Mouse (Mus musculus): ENCODE results near the gene Golm1. TPM values are rescaled to one million over a fixed set of nuclear protein-coding genes. Genes with fewer than 3 reads are reported as not detected.

Gene Golm1
- polyA plus RNA-seq, 1 experiment, result 5.6 TPM

GRCm38 (mm10) chr13:59668501-59669093 is 7.0 kb downstream of the Golm1 start:
- Histone ChIP-seq H3K79me3 (ENCODE audit: low read depth) (no peaks in the 10 kb centered on the region), H3K27me3 (ENCODE audit: control insufficient read depth, insufficient read depth, insufficient read length) (no peaks in the 10 kb centered on the region), H3K79me2 (ENCODE audit: control insufficient read depth, insufficient read depth) (no peaks in the 10 kb centered on the region), H3K36me3 (ENCODE audit: control insufficient read depth, insufficient read depth) (no peaks in the 10 kb centered on the region), H3K4me3 (ENCODE audit: insufficient read depth, poor library complexity, severe bottlenecking) (no peak overlapping the region), H3ac (ENCODE audit: control insufficient read depth, insufficient read length, low read depth) (no peak overlapping the region)
- TF ChIP-seq MYOG (IDR thresholded peaks at IDR 0.05; ENCODE audit: control insufficient read depth, extremely low read depth, insufficient read length) (no peak), CEBPB (IDR thresholded peaks at IDR 0.05; ENCODE audit: low read depth) (no peak), USF1 (IDR thresholded peaks at IDR 0.05; ENCODE audit: low read depth) (no peak), MAX (IDR thresholded peaks at IDR 0.05) (no peak), MYOD1 (IDR thresholded peaks at IDR 0.05; ENCODE audit: control insufficient read depth, insufficient read length, low read depth) (no peak), FOSL1 (IDR thresholded peaks at IDR 0.05; ENCODE audit: insufficient read depth, low read length, poor library complexity, severe bottlenecking) (no peak), CTCF (IDR thresholded peaks at IDR 0.05; ENCODE audit: control insufficient read depth, insufficient read depth, insufficient read length) (no peak)

DNA sequence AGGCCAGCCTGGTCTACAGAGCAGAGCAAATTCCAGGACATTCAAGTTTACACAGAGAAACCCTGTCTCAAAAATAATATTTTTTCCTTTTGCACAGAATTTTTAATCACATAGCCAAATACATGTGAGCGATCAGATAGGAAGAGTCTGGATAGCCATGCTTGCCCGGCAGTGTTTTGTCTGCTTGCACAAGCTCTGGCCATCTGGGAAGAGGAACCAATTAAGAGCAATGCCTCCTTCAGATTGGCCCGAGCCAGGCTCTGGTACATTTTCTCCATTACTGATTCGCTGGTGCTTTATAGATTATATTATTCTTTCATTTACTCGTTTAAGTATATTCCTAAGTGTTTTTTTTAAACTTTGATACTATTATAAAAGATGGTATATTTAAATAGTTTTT is 7.8 kb downstream of the Golm1 start:
- no peaks in the 10 kb centered on the region for H3K27me3 ChIP-seq (ENCODE audit: control insufficient read depth, insufficient read depth, insufficient read length)
- H3K4me3 ChIP-seq (ENCODE audit: insufficient read depth, poor library complexity, severe bottlenecking), result no peak overlapping the region
- no peaks in the 10 kb centered on the region for H3K79me2 ChIP-seq (ENCODE audit: control insufficient read depth, insufficient read depth)
- TF ChIP-seq MYOG (IDR thresholded peaks at IDR 0.05; ENCODE audit: control insufficient read depth, extremely low read depth, insufficient read length) (no peak), CEBPB (IDR thresholded peaks at IDR 0.05; ENCODE audit: low read depth) (no peak), CTCF (IDR thresholded peaks at IDR 0.05; ENCODE audit: control insufficient read depth, insufficient read depth, insufficient read length) (no peak), MYOD1 (IDR thresholded peaks at IDR 0.05; ENCODE audit: control insufficient read depth, insufficient read length, low read depth) (no peak), MAX (IDR thresholded peaks at IDR 0.05) (no peak), FOSL1 (IDR thresholded peaks at IDR 0.05; ENCODE audit: insufficient read depth, low read length, poor library complexity, severe bottlenecking) (no peak), USF1 (IDR thresholded peaks at IDR 0.05; ENCODE audit: low read depth) (no peak)
- H3ac ChIP-seq (ENCODE audit: control insufficient read depth, insufficient read length, low read depth), result no peak overlapping the region
- no peaks in the 10 kb centered on the region for H3K79me3 ChIP-seq (ENCODE audit: low read depth)
- no peaks in the 10 kb centered on the region for H3K36me3 ChIP-seq (ENCODE audit: control insufficient read depth, insufficient read depth)

DNA sequence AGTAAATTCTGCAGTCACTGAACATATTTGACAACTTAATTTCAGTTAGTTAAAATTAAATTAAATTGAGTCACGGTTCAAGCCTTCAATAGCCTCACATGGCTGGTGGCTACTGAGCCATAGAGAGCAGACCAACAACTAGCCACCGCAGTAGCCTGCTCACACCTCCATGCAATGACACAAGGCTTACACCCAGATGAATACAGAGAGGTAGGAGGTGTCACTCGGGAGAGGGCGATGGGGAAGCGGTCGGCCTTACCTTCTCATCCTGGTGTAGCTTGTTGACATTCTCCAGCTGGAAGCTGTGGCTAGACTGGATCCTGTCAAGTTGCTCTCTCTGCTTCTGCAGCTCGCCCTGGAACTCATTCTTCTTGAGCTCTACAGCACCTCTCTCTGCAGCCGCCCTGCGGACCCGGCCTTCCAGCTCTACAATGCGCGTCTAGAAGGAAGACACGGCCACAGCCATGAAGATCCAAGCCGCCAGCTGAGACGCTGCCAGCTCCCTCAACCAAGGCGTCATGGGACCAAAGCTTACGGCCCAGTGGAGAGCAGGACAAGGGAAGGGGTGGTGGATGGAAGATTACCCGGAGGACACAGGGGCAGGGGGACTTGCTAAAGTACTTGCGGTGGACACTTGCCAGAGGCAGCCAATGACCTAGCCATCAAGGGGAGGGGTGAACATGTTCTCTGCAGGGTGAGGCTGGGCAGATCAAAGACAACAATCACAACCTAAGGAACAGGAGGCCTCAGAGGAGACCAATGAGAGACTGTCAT is 11.5 kb downstream of the Golm1 start:
- TF ChIP-seq USF1 (IDR thresholded peaks at IDR 0.05; ENCODE audit: low read depth) (no peak), MYOG (IDR thresholded peaks at IDR 0.05; ENCODE audit: control insufficient read depth, extremely low read depth, insufficient read length) (no peak)
- H3K36me3 ChIP-seq (ENCODE audit: control insufficient read depth, insufficient read depth), result no peaks in the 10 kb centered on the region
- H3K4me3 ChIP-seq (ENCODE audit: insufficient read depth, poor library complexity, severe bottlenecking), result no peak overlapping the region
- H3K79me3 ChIP-seq (ENCODE audit: low read depth), result no peaks in the 10 kb centered on the region
- H3K79me2 ChIP-seq (ENCODE audit: control insufficient read depth, insufficient read depth), result no peaks in the 10 kb centered on the region
- no peaks in the 10 kb centered on the region for H3K27me3 ChIP-seq (ENCODE audit: control insufficient read depth, insufficient read depth, insufficient read length)
- no peak overlapping the region for H3ac ChIP-seq (ENCODE audit: control insufficient read depth, insufficient read length, low read depth)

DNA sequence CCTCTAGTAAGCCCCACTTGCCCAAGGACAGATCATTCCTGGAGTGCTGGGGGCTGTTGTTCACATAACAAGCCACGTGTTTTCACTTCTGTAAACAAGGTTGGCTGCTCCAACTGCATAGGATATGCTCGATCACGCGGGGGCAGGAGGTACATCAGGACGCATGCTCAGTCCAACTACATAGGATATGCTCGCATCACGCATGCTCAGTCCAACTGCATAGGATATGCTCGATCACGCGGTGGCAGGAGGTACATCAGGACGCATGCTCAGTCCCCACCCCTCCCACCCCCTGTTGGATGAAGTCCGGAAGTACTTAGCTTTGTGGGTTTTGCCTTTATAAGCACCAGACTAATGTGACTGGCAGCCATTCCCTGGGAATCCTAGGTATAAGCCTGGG is 13.6 kb downstream of the Golm1 start:
- Histone ChIP-seq H3K79me3 (ENCODE audit: low read depth) (no peaks in the 10 kb centered on the region), H3K36me3 (ENCODE audit: control insufficient read depth, insufficient read depth) (no peaks in the 10 kb centered on the region), H3K79me2 (ENCODE audit: control insufficient read depth, insufficient read depth) (no peaks in the 10 kb centered on the region), H3K4me3 (ENCODE audit: insufficient read depth, poor library complexity, severe bottlenecking) (no peak overlapping the region), H3ac (ENCODE audit: control insufficient read depth, insufficient read length, low read depth) (no peak overlapping the region), H3K27me3 (ENCODE audit: control insufficient read depth, insufficient read depth, insufficient read length) (no peaks in the 10 kb centered on the region)
- TF ChIP-seq MAX (IDR thresholded peaks at IDR 0.05), result no peak
- no peak for TF ChIP-seq MYOG (IDR thresholded peaks at IDR 0.05; ENCODE audit: control insufficient read depth, extremely low read depth, insufficient read length)
- TF ChIP-seq CEBPB (IDR thresholded peaks at IDR 0.05; ENCODE audit: low read depth), result no peak
- TF ChIP-seq USF1 (IDR thresholded peaks at IDR 0.05; ENCODE audit: low read depth), result no peak

DNA sequence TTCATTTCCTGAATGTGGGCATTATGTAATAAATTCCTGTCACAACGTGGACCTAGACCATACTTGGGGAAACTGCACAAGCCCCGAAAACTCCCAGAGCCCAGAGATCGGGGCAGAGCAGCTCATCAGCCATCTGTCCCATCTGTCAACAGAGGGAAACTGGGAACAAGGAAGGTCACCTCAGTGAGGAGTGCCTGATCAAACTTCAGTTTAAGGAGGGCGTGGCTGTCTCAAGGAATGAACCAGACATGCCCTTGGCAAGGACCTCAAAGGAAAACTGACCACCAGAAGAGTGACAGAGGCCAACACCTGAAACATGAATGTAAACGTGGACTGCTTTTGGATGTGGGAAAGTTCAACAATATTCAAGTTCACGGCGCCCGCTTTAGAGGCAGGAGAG is 14.2 kb downstream of the Golm1 start:
- TF ChIP-seq MYOG (IDR thresholded peaks at IDR 0.05; ENCODE audit: control insufficient read depth, extremely low read depth, insufficient read length), result no peak
- no peak for TF ChIP-seq MYOD1 (IDR thresholded peaks at IDR 0.05; ENCODE audit: control insufficient read depth, insufficient read length, low read depth)
- TF ChIP-seq MAX (IDR thresholded peaks at IDR 0.05), result no peak
- TF ChIP-seq CEBPB (IDR thresholded peaks at IDR 0.05; ENCODE audit: low read depth), result no peak
- no peak for TF ChIP-seq USF1 (IDR thresholded peaks at IDR 0.05; ENCODE audit: low read depth)
- TF ChIP-seq CTCF (IDR thresholded peaks at IDR 0.05; ENCODE audit: control insufficient read depth, insufficient read depth, insufficient read length), result no peak
- no peaks in the 10 kb centered on the region for H3K79me2 ChIP-seq (ENCODE audit: control insufficient read depth, insufficient read depth)
- H3K79me3 ChIP-seq (ENCODE audit: low read depth), result no peaks in the 10 kb centered on the region
- no peak overlapping the region for H3K4me3 ChIP-seq (ENCODE audit: insufficient read depth, poor library complexity, severe bottlenecking)
- H3K27me3 ChIP-seq (ENCODE audit: control insufficient read depth, insufficient read depth, insufficient read length), result no peaks in the 10 kb centered on the region
- no peak overlapping the region for H3ac ChIP-seq (ENCODE audit: control insufficient read depth, insufficient read length, low read depth)
- no peaks in the 10 kb centered on the region for H3K36me3 ChIP-seq (ENCODE audit: control insufficient read depth, insufficient read depth)

GRCm38 (mm10) chr13:59660371-59660770 is 15.2 kb downstream of the Golm1 start:
- Histone ChIP-seq H3K36me3 (ENCODE audit: control insufficient read depth, insufficient read depth) (no peaks in the 10 kb centered on the region), H3K27me3 (ENCODE audit: control insufficient read depth, insufficient read depth, insufficient read length) (no peaks in the 10 kb centered on the region)
- TF ChIP-seq MYOD1 (IDR thresholded peaks at IDR 0.05; ENCODE audit: control insufficient read depth, insufficient read length, low read depth), result no peak

More at GRCm38 (mm10) chr13:59660371-59660770, 15.2 kb downstream of the Golm1 start:
- Histone ChIP-seq H3ac (ENCODE audit: control insufficient read depth, insufficient read length, low read depth) (no peak overlapping the region), H3K79me3 (ENCODE audit: low read depth) (no peaks in the 10 kb centered on the region), H3K4me3 (ENCODE audit: insufficient read depth, poor library complexity, severe bottlenecking) (no peak overlapping the region), H3K79me2 (ENCODE audit: control insufficient read depth, insufficient read depth) (no peaks in the 10 kb centered on the region)
